Mouse (Mus musculus): ENCODE results near the gene Ankrd9. TPM values are rescaled to one million over a fixed set of nuclear protein-coding genes. Genes with fewer than 3 reads are reported as not detected.

Ankrd9 gene
- polyA plus RNA-seq, 1 experiment, result 157 TPM

DNA sequence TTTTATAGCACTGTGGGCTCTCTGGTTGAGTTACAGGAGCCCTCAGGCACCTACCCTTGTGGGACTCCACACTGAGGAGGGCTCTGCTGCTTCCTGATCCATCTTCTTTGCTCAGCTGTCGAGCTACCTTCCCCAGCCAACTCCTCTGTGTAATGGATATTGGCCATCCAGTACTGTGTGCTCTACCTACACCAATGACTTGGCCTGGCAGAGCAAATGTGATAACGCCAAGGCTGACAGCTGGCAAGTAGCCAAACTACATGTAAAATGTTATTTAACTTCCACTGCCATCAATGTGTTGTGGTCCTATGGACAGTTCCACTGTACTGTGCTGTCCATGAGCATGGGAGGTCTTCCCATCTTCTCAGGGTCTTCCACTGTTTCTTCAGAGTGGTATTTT lies 16.9 kb downstream of the Ankrd9 start:
- no peak overlapping the region for H3K4me3 ChIP-seq (ENCODE audit: control insufficient read depth, low read depth, low read length)
- H3K27ac ChIP-seq (ENCODE audit: control insufficient read depth, insufficient read depth, low read depth, low read length), result no peak overlapping the region
- TF ChIP-seq POLR2A (IDR thresholded peaks at IDR 0.05; ENCODE audit: control insufficient read depth, low read depth, low read length), result no peak
- TF ChIP-seq CTCF (IDR thresholded peaks at IDR 0.05; ENCODE audit: control insufficient read depth, insufficient read depth, insufficient replicate concordance, low read depth, low read length), result no peak
- peaks cover 2% of the 10 kb centered on the region; the same call in 1 of the 2 replicates for H3K36me3 ChIP-seq (ENCODE audit: control insufficient read depth, insufficient read depth, low read length)
- no peaks in the 10 kb centered on the region for H3K27me3 ChIP-seq (ENCODE audit: control insufficient read depth, insufficient read depth, low read length)
- H3K4me1 ChIP-seq (ENCODE audit: control insufficient read depth, insufficient read depth, low read length), result no peaks in the 10 kb centered on the region

DNA sequence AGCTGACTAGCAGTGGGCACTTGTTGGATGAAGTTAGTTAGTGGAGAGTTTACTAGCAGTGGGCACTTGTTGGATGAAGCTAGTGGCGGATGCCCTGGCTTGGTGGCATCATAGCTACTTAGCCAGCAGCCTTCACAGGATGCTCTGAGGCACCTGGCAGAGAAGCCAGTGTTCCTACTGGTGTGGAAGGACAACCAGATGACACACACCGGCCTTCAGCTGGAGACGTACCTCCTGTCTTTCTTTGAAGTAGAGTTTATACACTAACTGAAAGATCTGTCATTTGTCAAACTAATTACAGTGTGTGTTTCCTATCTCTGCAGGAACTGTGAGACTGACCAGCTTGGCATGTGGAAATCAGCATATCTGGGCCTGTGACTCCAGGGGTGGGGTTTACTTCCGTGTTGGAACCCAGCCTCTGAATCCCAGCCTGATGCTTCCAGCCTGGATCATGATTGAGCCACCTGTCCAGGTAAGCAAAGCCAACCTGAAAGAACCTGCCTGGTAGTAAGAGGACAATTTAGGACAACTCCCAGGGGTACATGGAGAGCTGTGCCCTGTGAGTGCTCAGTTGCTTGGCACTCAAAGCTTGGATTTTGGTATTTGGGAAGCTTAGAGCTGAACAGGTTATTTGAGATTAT lies 24.4 kb downstream of the Ankrd9 start:
- Histone ChIP-seq H3K36me3 (ENCODE audit: control insufficient read depth, insufficient read depth, low read length) (peaks cover 2% of the 10 kb centered on the region; the same call in 1 of the 2 replicates), H3K4me1 (ENCODE audit: control insufficient read depth, insufficient read depth, low read length) (no peaks in the 10 kb centered on the region), H3K27me3 (ENCODE audit: control insufficient read depth, insufficient read depth, low read length) (no peaks in the 10 kb centered on the region), H3K27ac (ENCODE audit: control insufficient read depth, insufficient read depth, low read depth, low read length) (no peak overlapping the region), H3K4me3 (ENCODE audit: control insufficient read depth, low read depth, low read length) (no peak overlapping the region)
- TF ChIP-seq POLR2A (IDR thresholded peaks at IDR 0.05; ENCODE audit: control insufficient read depth, low read depth, low read length), result no peak
- no peak for TF ChIP-seq CTCF (IDR thresholded peaks at IDR 0.05; ENCODE audit: control insufficient read depth, insufficient read depth, insufficient replicate concordance, low read depth, low read length)

GRCm38 (mm10) chr12:110953900-110954299 lies 24.9 kb downstream of the Ankrd9 start:
- no peak for TF ChIP-seq POLR2A (IDR thresholded peaks at IDR 0.05; ENCODE audit: control insufficient read depth, low read depth, low read length)
- TF ChIP-seq CTCF (IDR thresholded peaks at IDR 0.05; ENCODE audit: control insufficient read depth, insufficient read depth, insufficient replicate concordance, low read depth, low read length), result no peak
- no peaks in the 10 kb centered on the region for H3K4me1 ChIP-seq (ENCODE audit: control insufficient read depth, insufficient read depth, low read length)
- no peak overlapping the region for H3K4me3 ChIP-seq (ENCODE audit: control insufficient read depth, low read depth, low read length)
- H3K27me3 ChIP-seq (ENCODE audit: control insufficient read depth, insufficient read depth, low read length), result no peaks in the 10 kb centered on the region
- no peaks in the 10 kb centered on the region for H3K36me3 ChIP-seq (ENCODE audit: control insufficient read depth, insufficient read depth, low read length)
- no peak overlapping the region for H3K27ac ChIP-seq (ENCODE audit: control insufficient read depth, insufficient read depth, low read depth, low read length)

- H3K4me3 ChIP-seq (ENCODE audit: control insufficient read depth, low read depth, low read length), result no peak overlapping the region
- no peak overlapping the region for H3K27ac ChIP-seq (ENCODE audit: control insufficient read depth, insufficient read depth, low read depth, low read length)
- no peaks in the 10 kb centered on the region for H3K36me3 ChIP-seq (ENCODE audit: control insufficient read depth, insufficient read depth, low read length)
- no peak for TF ChIP-seq CTCF (IDR thresholded peaks at IDR 0.05; ENCODE audit: control insufficient read depth, insufficient read depth, insufficient replicate concordance, low read depth, low read length)
- no peak for TF ChIP-seq POLR2A (IDR thresholded peaks at IDR 0.05; ENCODE audit: control insufficient read depth, low read depth, low read length)
- no peaks in the 10 kb centered on the region for H3K4me1 ChIP-seq (ENCODE audit: control insufficient read depth, insufficient read depth, low read length)
- H3K27me3 ChIP-seq (ENCODE audit: control insufficient read depth, insufficient read depth, low read length), result no peaks in the 10 kb centered on the region
These were observed 25.4 kb downstream of the Ankrd9 start for GRCm38 (mm10) chr12:110953443-110953842.

GRCm38 (mm10) chr12:110952628-110953385 lies 26.0 kb downstream of the Ankrd9 start:
- Histone ChIP-seq H3K27ac (ENCODE audit: control insufficient read depth, insufficient read depth, low read depth, low read length) (no peak overlapping the region), H3K27me3 (ENCODE audit: control insufficient read depth, insufficient read depth, low read length) (no peaks in the 10 kb centered on the region), H3K4me1 (ENCODE audit: control insufficient read depth, insufficient read depth, low read length) (no peaks in the 10 kb centered on the region), H3K36me3 (ENCODE audit: control insufficient read depth, insufficient read depth, low read length) (no peaks in the 10 kb centered on the region), H3K4me3 (ENCODE audit: control insufficient read depth, low read depth, low read length) (no peak overlapping the region)
- no peak for TF ChIP-seq POLR2A (IDR thresholded peaks at IDR 0.05; ENCODE audit: control insufficient read depth, low read depth, low read length)
- no peak for TF ChIP-seq CTCF (IDR thresholded peaks at IDR 0.05; ENCODE audit: control insufficient read depth, insufficient read depth, insufficient replicate concordance, low read depth, low read length)

- no peak for TF ChIP-seq POLR2A (IDR thresholded peaks at IDR 0.05; ENCODE audit: control insufficient read depth, low read depth, low read length)
- no peak for TF ChIP-seq CTCF (IDR thresholded peaks at IDR 0.05; ENCODE audit: control insufficient read depth, insufficient read depth, insufficient replicate concordance, low read depth, low read length)
- no peaks in the 10 kb centered on the region for H3K27me3 ChIP-seq (ENCODE audit: control insufficient read depth, insufficient read depth, low read length)
- H3K36me3 ChIP-seq (ENCODE audit: control insufficient read depth, insufficient read depth, low read length), result no peaks in the 10 kb centered on the region; the same call in 1 of the 2 replicates
- H3K4me3 ChIP-seq (ENCODE audit: control insufficient read depth, low read depth, low read length), result no peak overlapping the region
- H3K4me1 ChIP-seq (ENCODE audit: control insufficient read depth, insufficient read depth, low read length), result no peaks in the 10 kb centered on the region
- no peak overlapping the region for H3K27ac ChIP-seq (ENCODE audit: control insufficient read depth, insufficient read depth, low read depth, low read length)
These were observed 27.6 kb downstream of the Ankrd9 start for GRCm38 (mm10) chr12:110951236-110951635.

DNA sequence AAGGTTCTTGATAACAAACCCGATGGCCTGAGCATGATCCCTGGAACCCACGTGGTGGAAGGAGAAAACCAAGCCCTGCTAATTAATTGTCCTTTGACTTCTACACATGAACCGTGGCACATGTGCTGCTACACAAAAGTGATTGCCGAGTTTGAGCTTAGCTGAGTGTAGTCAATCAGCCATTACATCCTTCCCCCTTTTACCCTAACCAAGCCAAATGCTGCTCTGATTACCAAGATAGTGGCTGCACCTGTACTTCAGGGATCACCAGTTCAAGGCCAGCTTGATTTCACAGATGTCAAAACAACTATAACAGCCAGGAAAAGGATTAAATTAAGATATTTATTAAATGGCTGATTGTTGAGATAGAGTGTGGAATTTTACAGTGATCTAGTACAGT lies 28.7 kb downstream of the Ankrd9 start:
- no peaks in the 10 kb centered on the region for H3K27me3 ChIP-seq (ENCODE audit: control insufficient read depth, insufficient read depth, low read length)
- no peak overlapping the region for H3K4me3 ChIP-seq (ENCODE audit: control insufficient read depth, low read depth, low read length)
- no peaks in the 10 kb centered on the region for H3K4me1 ChIP-seq (ENCODE audit: control insufficient read depth, insufficient read depth, low read length)
- H3K36me3 ChIP-seq (ENCODE audit: control insufficient read depth, insufficient read depth, low read length), result peaks cover 3% of the 10 kb centered on the region
- TF ChIP-seq CTCF (IDR thresholded peaks at IDR 0.05; ENCODE audit: control insufficient read depth, insufficient read depth, insufficient replicate concordance, low read depth, low read length) (no peak), POLR2A (IDR thresholded peaks at IDR 0.05; ENCODE audit: control insufficient read depth, low read depth, low read length) (no peak)
- no peak overlapping the region for H3K27ac ChIP-seq (ENCODE audit: control insufficient read depth, insufficient read depth, low read depth, low read length)

Measured in testis, adult 2 months (tissue).